Mouse (Mus musculus) kidney, postnatal 0 days (tissue): ENCODE measurements around the gene Sphk2. TPM values are rescaled to one million over a fixed set of nuclear protein-coding genes. Genes with fewer than 3 reads are reported as not detected.

ENCODE experiments used
- ATAC-seq: fragments of 200-750 bp; cut with Nextera tagmentation; replicated peaks from 2 replicates; pipeline ENCODE4 v1.8.0; 2017; ENCODE audit warnings: low read depth, moderate number of reproducible peaks, moderate TSS enrichment, moderate library complexity; ENCODE audit not compliant: low FRiP score
- DNase-seq: peaks from one replicate; pipeline ENCODE4 v3.0.0-alpha.2; 2016; ENCODE audit warnings: low spot score
- H3K27ac ChIP-seq: fragments of 300-500 bp; sonication (generic); 2 replicates; pipeline ENCODE4 v1.5.1; 2014; ENCODE audit warnings: mild to moderate bottlenecking
- H3K27me3 ChIP-seq: fragments of 300-500 bp; sonication (generic); 2 replicates; pipeline ENCODE4 v1.6.1; 2014; ENCODE audit warnings: low read length, mixed read lengths; ENCODE audit not compliant: insufficient read depth
- H3K36me3 ChIP-seq: fragments of 300-500 bp; sonication (generic); 2 replicates; pipeline ENCODE4 v1.6.1; 2014; ENCODE audit warnings: low read length, mixed read lengths; ENCODE audit not compliant: insufficient read depth
- H3K4me1 ChIP-seq: fragments of 300-500 bp; sonication (generic); replicated peaks from 2 replicates; pipeline ENCODE4 v1.6.1; 2014; ENCODE audit warnings: antibody characterized with exemption, low read length, mixed read lengths; ENCODE audit not compliant: insufficient read depth
- H3K4me2 ChIP-seq: fragments of 300-500 bp; sonication (generic); 2 replicates; pipeline ENCODE4 v1.6.1; 2014; ENCODE audit warnings: mild to moderate bottlenecking, low read length, moderate library complexity, mixed read lengths
- H3K4me3 ChIP-seq: fragments of 300-500 bp; sonication (generic); replicated peaks from 2 replicates; pipeline ENCODE4 v1.5.1; 2014; ENCODE audit warnings: low read depth, low read length
- H3K9ac ChIP-seq: fragments of 300-500 bp; sonication (generic); 2 replicates; pipeline ENCODE4 v1.6.1; 2014; ENCODE audit warnings: low read depth, low read length
- H3K9me3 ChIP-seq: fragments of 300-500 bp; sonication (generic); replicated peaks from 2 replicates; pipeline ENCODE4 v1.6.1; 2016; ENCODE audit warnings: low read length, inconsistent platforms, mixed read lengths
- CTCF ChIP-seq: IDR thresholded peaks from 2 replicates; pipeline ENCODE4 v1.5.1; 2016; ENCODE audit warnings: antibody characterized with exemption, low read depth, mild to moderate bottlenecking, moderate library complexity
- WGBS: fragments of 180-500 bp; shearing (Covaris S2); extraction: QIAGEN DNeasy Blood & Tissue Kit; methylation state at CpG from one replicate; pipeline ENCODE4 v1.1.7; 2014; 5-methylcytosine and 5-hydroxymethylcytosine counted together
- polyA plus RNA-seq: library from polyadenylated mRNA; unstranded; fragments of >200 nt; fragmentation: Nextera tagmentation; extraction: Ambion mirVana; gene quantifications from 2 replicates; pipeline ENCODE4 v1.2.1, GENCODE M21; 2015

The Sphk2 gene
- polyA plus RNA-seq, 1 experiment from 2014 or later, result 20.8 TPM

GRCm38 (mm10) chr7:45709677-45710355 lies 8.0 kb downstream of the Sphk2 start:
- no peak for TF ChIP-seq CTCF
- Histone ChIP-seq H3K4me2 (no peak overlapping the region), H3K9me3 (no peaks in the 10 kb centered on the region), H3K4me1 (peaks cover 18% of the 10 kb centered on the region), H3K27me3 (no peaks in the 10 kb centered on the region), H3K36me3 (peaks cover 38% of the 10 kb centered on the region), H3K4me3 (no peak overlapping the region), H3K27ac (no peak overlapping the region), H3K9ac (no peak overlapping the region)
- WGBS, result 76% methylated on average over 14 of the region's 14 CpGs
- no peak for ATAC-seq
- DNase-seq, result no peak

GRCm38 (mm10) chr7:45709036-45709435 lies 8.8 kb downstream of the Sphk2 start:
- H3K4me3 ChIP-seq, result no peak overlapping the region
- H3K36me3 ChIP-seq, result peaks cover 38% of the 10 kb centered on the region
- H3K9ac ChIP-seq, result no peak overlapping the region
- no peak overlapping the region for H3K27ac ChIP-seq
- no peaks in the 10 kb centered on the region for H3K9me3 ChIP-seq
- WGBS, result 50% methylated on average over 6 of the region's 6 CpGs
- H3K4me1 ChIP-seq, result peaks cover 18% of the 10 kb centered on the region
- no peaks in the 10 kb centered on the region for H3K27me3 ChIP-seq
- TF ChIP-seq CTCF, result 0 out of 2 replicates have a peak, but pooled peaks have one; percentile 2
- no peak overlapping the region for H3K4me2 ChIP-seq
- DNase-seq, result no peak
- no peak for ATAC-seq

GRCm38 (mm10) chr7:45708221-45708761 lies 9.5 kb downstream of the Sphk2 start:
- no peak for DNase-seq

GRCm38 (mm10) chr7:45707375-45707967 lies 10.3 kb downstream of the Sphk2 start:
- Histone ChIP-seq H3K4me1 (peaks cover 18% of the 10 kb centered on the region), H3K27ac (peak overlapping the region; percentile 85), H3K4me3 (peak overlapping the region; percentile 63), H3K36me3 (peaks cover 27% of the 10 kb centered on the region), H3K9me3 (no peaks in the 10 kb centered on the region), H3K9ac (peak overlapping the region; percentile 87; the same call in 1 of the 2 replicates), H3K4me2 (peak overlapping the region; percentile 93), H3K27me3 (no peaks in the 10 kb centered on the region)
- WGBS, result under 1% methylated on average over 27 of the region's 27 CpGs
- ATAC-seq (peak; percentile 33), DNase-seq (peak; percentile 94)
- TF ChIP-seq CTCF, result no peak

More at GRCm38 (mm10) chr7:45708221-45708761, 9.5 kb downstream of the Sphk2 start:
- H3K9ac ChIP-seq, result no peak overlapping the region
- H3K36me3 ChIP-seq, result peaks cover 35% of the 10 kb centered on the region
- 24% methylated on average over 13 of the region's 13 CpGs for WGBS
- H3K27ac ChIP-seq, result peak overlapping the region; percentile 85
- no peak for ATAC-seq
- H3K27me3 ChIP-seq, result no peaks in the 10 kb centered on the region
- 0 out of 2 replicates have a peak overlapping the region, but pooled peaks have one; percentile 17 for H3K4me3 ChIP-seq
- no peaks in the 10 kb centered on the region for H3K9me3 ChIP-seq
- H3K4me1 ChIP-seq, result peaks cover 18% of the 10 kb centered on the region
- no peak for TF ChIP-seq CTCF
- peak overlapping the region; percentile 93 for H3K4me2 ChIP-seq

GRCm38 (mm10) chr7:45706721-45707241 lies 11.0 kb downstream of the Sphk2 start:
- peaks cover 18% of the 10 kb centered on the region for H3K4me1 ChIP-seq
- WGBS, result 1% methylated on average over 42 of the region's 45 CpGs
- peak; percentile 8; the same call in 1 of the 2 replicates for TF ChIP-seq CTCF
- DNase-seq, result peak; percentile 86
- peak; percentile 9; the same call in 1 of the 2 replicates for ATAC-seq
- H3K27me3 ChIP-seq, result no peaks in the 10 kb centered on the region
- H3K9ac ChIP-seq, result peak overlapping the region; percentile 87
- H3K27ac ChIP-seq, result peak overlapping the region; percentile 85
- peak overlapping the region; percentile 93 for H3K4me2 ChIP-seq
- H3K36me3 ChIP-seq, result peaks cover 20% of the 10 kb centered on the region
- peak overlapping the region; percentile 63 for H3K4me3 ChIP-seq
- H3K9me3 ChIP-seq, result no peaks in the 10 kb centered on the region

- H3K27ac ChIP-seq, result peak overlapping the region; percentile 85
- H3K4me3 ChIP-seq, result peak overlapping the region; percentile 63
- H3K9me3 ChIP-seq, result no peaks in the 10 kb centered on the region
- no peak for TF ChIP-seq CTCF
- WGBS, result 3% methylated on average over 7 of the region's 7 CpGs
- no peaks in the 10 kb centered on the region for H3K27me3 ChIP-seq
- no peak for ATAC-seq
- H3K9ac ChIP-seq, result peak overlapping the region; percentile 87
- H3K36me3 ChIP-seq, result peaks cover 11% of the 10 kb centered on the region
- peak overlapping the region; percentile 93 for H3K4me2 ChIP-seq
- peaks cover 18% of the 10 kb centered on the region for H3K4me1 ChIP-seq
- peak; percentile 82 for DNase-seq
Measured at GRCm38 (mm10) chr7:45705873-45706281, 11.9 kb downstream of the Sphk2 start.
